Mouse (Mus musculus) CD8-positive naive resting alpha-beta T cell, adult 57 days (primary cell): ENCODE results near the gene Phlda2. TPM values are rescaled to one million over a fixed set of nuclear protein-coding genes. Genes with fewer than 3 reads are reported as not detected.

Experiments used
- total RNA-seq: library from RNA; stranded (reverse); gene quantifications from one replicate; pipeline ENCODE4 v1.2.4, GENCODE M21; 2023

Phlda2 gene
- not detected for total RNA-seq

GRCm38 (mm10) chr7:143502418-143503200, at the start of gene Phlda2:
Gene Phlda2, minus strand, starts transcription at chr7:143503150.

GRCm38 (mm10) chr7:143548976-143549457, 46.1 kb upstream of the Phlda2 start, which contains the start of gene Nap1l4:
Gene Nap1l4, minus strand, starts transcription at chr7:143549106.

GRCm38 (mm10) chr7:143473347-143474101, 29.4 kb downstream of the Phlda2 start, which contains the start of gene Slc22a18:
Gene Slc22a18, plus strand, starts transcription at chr7:143473736.

GRCm38 (mm10) chr7:143460874-143461273, 42.1 kb downstream of the Phlda2 start, which contains the start of gene Cdkn1c:
Gene Cdkn1c, minus strand, starts transcription at chr7:143461050.

Other genes with a start within 250 kb of the Phlda2 start
- 2.2 TPM for gene Cdkn1c, start 42.1 kb downstream of the Phlda2 start, total RNA-seq
- not detected for gene Slc22a18, start 29.4 kb downstream of the Phlda2 start, total RNA-seq
- 209 TPM for gene Nap1l4, start 46.0 kb upstream of the Phlda2 start, total RNA-seq
- gene Cars, start 96.9 kb upstream of the Phlda2 start, total RNA-seq = 58.8 TPM
- gene Tnfrsf26, start 125.6 kb upstream of the Phlda2 start, total RNA-seq = 43.1 TPM
- gene Tnfrsf22, start 146.5 kb upstream of the Phlda2 start, total RNA-seq = 23.6 TPM
- 2.3 TPM for gene Tnfrsf23, start 182.7 kb upstream of the Phlda2 start, total RNA-seq